Mouse (Mus musculus): Measurements from ENCODE around the gene Scrn3. TPM values are rescaled to one million over a fixed set of nuclear protein-coding genes. Genes with fewer than 3 reads are reported as not detected.

The Scrn3 gene
- polyA plus RNA-seq, 1 experiment from 2014 or later, result 15.9 TPM

DNA sequence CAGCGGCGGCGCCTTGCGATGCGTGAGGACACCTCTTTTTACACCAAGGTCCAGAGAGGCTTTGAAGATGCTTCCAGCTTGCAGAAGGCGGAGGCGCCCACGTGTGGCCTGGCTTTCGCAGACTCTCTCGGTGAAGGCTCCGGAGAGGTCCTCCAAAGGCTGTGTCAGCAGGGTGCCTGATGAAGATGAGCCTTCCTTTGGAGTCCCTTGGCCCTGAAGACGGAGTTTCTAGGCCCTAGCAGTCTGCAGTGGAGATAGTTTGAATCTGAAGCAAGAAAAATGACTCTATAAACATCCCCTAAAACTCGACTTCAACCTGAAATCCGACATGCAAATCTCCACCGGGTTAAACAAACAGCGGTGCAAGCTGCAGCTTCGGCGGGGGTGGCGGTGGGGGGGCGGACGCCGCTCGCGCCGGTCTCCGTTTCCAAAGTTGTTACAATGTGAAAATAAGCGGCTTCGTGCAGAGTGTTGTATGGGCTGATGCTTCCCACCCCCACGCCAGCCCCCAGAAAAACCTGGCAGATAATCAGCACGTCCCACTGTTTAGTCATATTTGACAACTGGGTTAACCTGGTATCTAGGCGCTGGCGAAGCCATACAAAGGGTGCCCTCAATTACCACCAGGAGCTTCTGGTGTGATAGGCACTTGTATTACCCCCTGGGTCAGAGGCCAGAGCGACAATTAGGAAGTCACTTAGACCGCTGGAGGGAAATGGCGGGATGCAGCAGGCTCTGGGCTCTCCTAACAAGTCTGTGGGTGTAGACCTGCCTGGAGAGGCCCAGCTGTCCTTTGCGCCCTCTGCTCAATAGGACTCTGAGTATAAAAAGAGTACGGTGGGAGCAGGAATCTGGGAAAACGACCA lies 41.6 kb upstream of the Scrn3 start:
- ATAC-seq (replicated peaks; ENCODE audit: low FRiP score, low read depth) (no peak), DNase-seq (ENCODE audit: low spot score) (peak; percentile 36)
- Histone ChIP-seq H3K36me3 (ENCODE audit: insufficient read depth, low read length) (no peaks in the 10 kb centered on the region), H3K27me3 (ENCODE audit: insufficient read depth, low read length) (peaks cover 78% of the 10 kb centered on the region), H3K4me3 (replicated peaks; ENCODE audit: low read depth, low read length) (no peak overlapping the region), H3K9me3 (replicated peaks; ENCODE audit: low read length) (no peaks in the 10 kb centered on the region), H3K4me1 (replicated peaks; ENCODE audit: insufficient read depth, low read length) (peaks cover 25% of the 10 kb centered on the region), H3K9ac (ENCODE audit: low read depth, low read length) (no peak overlapping the region), H3K27ac (no peak overlapping the region), H3K4me2 (ENCODE audit: low read length) (no peak overlapping the region; the same call in 1 of the 2 replicates)
- 0 out of 2 replicates have a peak, but pooled peaks have one; percentile 30 for TF ChIP-seq CTCF (IDR thresholded peaks at IDR 0.05; ENCODE audit: low read depth)
- 2% methylated on average over 38 of the region's 38 CpGs for WGBS

DNA sequence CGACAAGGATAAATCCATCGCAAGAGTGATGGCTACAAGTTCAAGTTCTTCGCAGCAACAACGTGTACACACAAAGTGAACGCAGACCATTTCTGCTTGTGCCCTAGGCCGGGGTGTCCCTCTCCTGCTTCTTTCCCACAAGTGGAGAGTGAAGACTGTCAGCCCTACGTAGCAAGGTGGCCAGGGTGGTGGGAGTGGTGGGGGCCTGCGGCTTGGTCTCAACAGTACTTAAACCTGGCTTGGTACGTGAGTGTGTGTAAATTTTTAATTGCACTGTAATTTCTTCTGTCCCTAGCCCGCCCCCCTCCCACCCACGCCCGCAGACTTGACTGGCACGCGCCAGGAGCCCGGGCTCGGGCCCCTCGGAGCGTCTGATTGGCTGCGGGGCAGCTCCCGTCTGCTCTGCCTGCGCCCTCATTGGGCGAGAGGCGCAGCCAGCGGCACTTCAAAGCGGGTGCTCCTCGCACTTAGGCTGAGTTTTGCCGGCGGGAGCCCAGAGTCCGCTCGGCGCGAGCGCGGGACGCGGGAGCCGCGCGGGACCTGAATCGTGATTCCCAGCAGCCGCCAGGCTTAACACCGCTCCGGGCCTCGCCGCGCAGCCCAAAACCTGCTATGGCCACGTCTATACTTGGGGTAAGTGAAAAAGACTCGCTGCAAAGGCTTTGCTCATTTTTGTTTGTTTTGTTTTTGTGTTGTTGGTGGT lies 40.8 kb upstream of the Scrn3 start, which contains the start of gene Sp9:
Gene Sp9, plus strand, starts transcription at position 467 of the 703 bp plus-strand sequence.
- H3K4me3 ChIP-seq (replicated peaks; ENCODE audit: low read depth, low read length), result peak within 1 kb of the TSS; percentile 35
- H3K9me3 ChIP-seq (replicated peaks; ENCODE audit: low read length), result no peaks in the 10 kb centered on the region
- peak; percentile 48 for DNase-seq (ENCODE audit: low spot score)
- H3K4me2 ChIP-seq (ENCODE audit: low read length), result peak within 1 kb of the TSS; percentile 61
- H3K27ac ChIP-seq, result no peak within 1 kb of the TSS
- WGBS, result 1% methylated on average over 48 of the region's 48 CpGs
- no peak for ATAC-seq (replicated peaks; ENCODE audit: low FRiP score, low read depth)
- H3K27me3 ChIP-seq (ENCODE audit: insufficient read depth, low read length), result peaks cover 77% of the 10 kb centered on the region
- peaks cover 25% of the 10 kb centered on the region for H3K4me1 ChIP-seq (replicated peaks; ENCODE audit: insufficient read depth, low read length)
- TF ChIP-seq CTCF (IDR thresholded peaks at IDR 0.05; ENCODE audit: low read depth), result no peak
- no peaks in the 10 kb centered on the region for H3K36me3 ChIP-seq (ENCODE audit: insufficient read depth, low read length)
- no peak within 1 kb of the TSS for H3K9ac ChIP-seq (ENCODE audit: low read depth, low read length)

DNA sequence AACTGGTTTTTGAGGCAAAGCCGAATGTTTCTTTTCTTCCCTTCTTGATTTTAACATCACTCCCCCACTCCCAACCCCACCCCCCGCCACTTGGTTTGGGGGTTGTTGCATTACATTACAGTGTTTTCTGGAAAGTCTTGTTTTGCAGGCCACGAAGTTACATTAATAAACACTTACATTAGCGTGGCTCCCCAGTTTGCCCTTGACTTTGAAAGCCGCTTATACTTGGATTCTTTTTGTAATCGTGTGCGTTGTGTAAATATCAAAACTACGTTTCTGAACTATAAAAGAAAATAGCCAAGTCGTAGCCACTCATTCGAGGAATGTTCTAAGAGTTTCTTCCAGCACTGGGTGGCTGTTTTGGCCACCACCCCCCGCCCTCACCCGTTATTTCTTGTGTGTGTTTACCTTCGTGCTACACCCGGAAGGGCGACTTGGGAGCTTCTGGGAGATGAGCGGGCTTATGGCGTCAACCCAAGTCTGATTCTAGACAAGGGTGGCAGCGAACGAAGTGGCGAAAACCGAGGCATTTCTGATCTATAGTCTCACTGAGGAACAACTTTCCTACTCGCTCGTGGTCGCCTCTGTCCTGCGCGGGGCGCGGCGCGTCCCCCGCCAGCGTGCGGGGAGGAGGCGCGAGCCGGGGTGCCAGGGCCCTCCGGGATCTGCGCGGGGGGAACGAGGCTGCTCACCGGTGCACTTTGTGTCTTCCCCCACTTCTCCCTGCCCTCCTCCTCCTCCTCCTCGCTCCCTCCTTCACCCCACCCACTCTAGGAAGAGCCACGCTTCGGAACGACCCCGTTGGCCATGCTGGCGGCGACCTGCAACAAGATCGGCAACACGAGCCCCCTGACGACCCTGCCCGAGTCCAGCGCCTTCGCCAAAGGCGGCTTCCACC lies 39.8 kb upstream of the Scrn3 start:
- Histone ChIP-seq H3K9me3 (replicated peaks; ENCODE audit: low read length) (no peaks in the 10 kb centered on the region), H3K27me3 (ENCODE audit: insufficient read depth, low read length) (peaks cover 73% of the 10 kb centered on the region), H3K4me2 (ENCODE audit: low read length) (peak overlapping the region; percentile 61), H3K27ac (no peak overlapping the region), H3K4me3 (replicated peaks; ENCODE audit: low read depth, low read length) (peak overlapping the region; percentile 35), H3K36me3 (ENCODE audit: insufficient read depth, low read length) (no peaks in the 10 kb centered on the region), H3K4me1 (replicated peaks; ENCODE audit: insufficient read depth, low read length) (peaks cover 25% of the 10 kb centered on the region), H3K9ac (ENCODE audit: low read depth, low read length) (no peak overlapping the region)
- TF ChIP-seq CTCF (IDR thresholded peaks at IDR 0.05; ENCODE audit: low read depth), result no peak
- ATAC-seq (replicated peaks; ENCODE audit: low FRiP score, low read depth) (no peak), DNase-seq (ENCODE audit: low spot score) (peak; percentile 26)
- WGBS, result 2% methylated on average over 52 of the region's 55 CpGs

DNA sequence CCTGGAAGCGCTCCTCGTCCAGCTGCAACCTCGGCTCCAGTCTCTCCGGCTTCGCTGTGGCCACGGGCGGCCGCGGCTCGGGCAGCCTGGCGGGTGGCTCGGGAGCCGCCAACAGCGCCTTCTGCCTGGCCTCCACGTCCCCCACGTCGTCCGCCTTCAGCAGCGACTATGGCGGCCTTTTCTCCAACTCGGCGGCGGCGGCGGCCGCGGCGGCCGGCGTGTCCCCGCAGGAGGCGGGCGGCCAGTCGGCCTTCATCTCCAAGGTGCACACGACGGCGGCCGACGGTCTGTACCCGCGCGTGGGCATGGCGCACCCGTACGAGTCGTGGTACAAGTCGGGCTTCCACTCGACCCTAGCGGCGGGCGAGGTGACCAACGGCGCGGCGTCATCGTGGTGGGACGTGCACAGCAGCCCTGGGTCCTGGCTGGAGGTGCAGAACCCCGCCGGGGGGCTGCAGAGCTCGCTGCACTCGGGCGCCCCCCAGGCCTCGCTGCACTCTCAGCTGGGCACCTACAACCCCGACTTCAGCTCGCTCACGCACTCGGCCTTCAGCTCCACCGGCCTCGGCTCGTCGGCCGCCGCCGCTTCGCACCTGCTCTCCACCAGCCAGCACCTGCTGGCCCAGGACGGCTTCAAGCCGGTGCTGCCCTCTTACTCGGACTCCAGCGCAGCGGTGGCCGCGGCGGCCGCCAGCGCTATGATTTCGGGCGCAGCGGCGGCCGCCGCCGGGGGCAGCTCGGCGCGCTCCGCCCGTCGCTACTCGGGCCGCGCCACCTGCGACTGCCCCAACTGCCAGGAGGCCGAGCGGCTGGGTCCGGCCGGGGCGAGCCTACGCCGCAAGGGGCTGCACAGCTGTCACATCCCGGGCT lies 38.9 kb upstream of the Scrn3 start:
- ATAC-seq (replicated peaks; ENCODE audit: low FRiP score, low read depth), result peak; percentile 54; the same call in 1 of the 2 replicates
- under 1% methylated on average over 107 of the region's 110 CpGs for WGBS
- H3K4me1 ChIP-seq (replicated peaks; ENCODE audit: insufficient read depth, low read length), result peaks cover 25% of the 10 kb centered on the region

DNA sequence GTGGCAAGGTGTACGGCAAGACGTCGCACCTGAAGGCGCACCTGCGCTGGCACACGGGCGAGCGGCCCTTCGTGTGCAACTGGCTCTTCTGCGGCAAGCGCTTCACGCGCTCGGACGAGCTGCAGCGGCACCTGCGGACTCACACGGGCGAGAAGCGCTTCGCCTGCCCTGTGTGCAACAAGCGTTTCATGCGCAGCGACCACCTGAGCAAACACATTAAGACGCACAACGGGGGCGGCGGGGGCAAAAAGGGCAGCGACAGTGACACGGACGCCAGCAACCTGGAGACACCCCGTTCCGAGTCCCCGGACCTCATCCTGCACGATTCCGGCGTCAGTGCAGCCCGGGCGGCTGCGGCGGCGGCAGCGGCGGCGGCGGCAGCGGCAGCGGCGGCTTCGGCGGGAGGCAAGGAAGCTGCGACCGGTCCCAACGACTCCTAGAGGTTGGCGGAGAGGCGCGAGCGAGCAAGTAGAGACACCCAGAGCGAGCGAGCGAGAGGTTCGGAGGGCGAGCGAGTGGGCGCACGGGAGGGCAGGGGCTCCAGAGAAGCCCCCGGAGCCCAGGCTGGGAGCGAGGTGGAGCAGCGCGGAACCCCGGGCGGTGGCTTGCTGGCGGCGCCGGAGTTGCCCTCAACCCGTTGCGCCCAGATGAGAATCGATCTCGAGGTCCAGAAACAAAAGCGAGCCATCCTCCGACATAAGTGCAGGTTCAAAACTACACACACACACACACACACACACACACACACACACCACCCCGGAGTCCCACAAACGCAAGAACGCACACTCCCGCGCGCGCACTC lies 38.1 kb upstream of the Scrn3 start:
- peak overlapping the region; percentile 35 for H3K4me3 ChIP-seq (replicated peaks; ENCODE audit: low read depth, low read length)
- under 1% methylated on average over 87 of the region's 88 CpGs for WGBS
- ATAC-seq (replicated peaks; ENCODE audit: low FRiP score, low read depth) (no peak), DNase-seq (ENCODE audit: low spot score) (peak; percentile 41)
- no peak for TF ChIP-seq CTCF (IDR thresholded peaks at IDR 0.05; ENCODE audit: low read depth)
- H3K4me1 ChIP-seq (replicated peaks; ENCODE audit: insufficient read depth, low read length), result peaks cover 29% of the 10 kb centered on the region
- no peaks in the 10 kb centered on the region for H3K36me3 ChIP-seq (ENCODE audit: insufficient read depth, low read length)
- peaks cover 72% of the 10 kb centered on the region for H3K27me3 ChIP-seq (ENCODE audit: insufficient read depth, low read length)
- H3K9me3 ChIP-seq (replicated peaks; ENCODE audit: low read length), result no peaks in the 10 kb centered on the region
- H3K4me2 ChIP-seq (ENCODE audit: low read length), result peak overlapping the region; percentile 61
- no peak overlapping the region for H3K27ac ChIP-seq
- H3K9ac ChIP-seq (ENCODE audit: low read depth, low read length), result no peak overlapping the region

More for the DNA sequence above, 38.9 kb upstream of the Scrn3 start:
- H3K9me3 ChIP-seq (replicated peaks; ENCODE audit: low read length), result no peaks in the 10 kb centered on the region
- peak; percentile 25 for DNase-seq (ENCODE audit: low spot score)
- no peak overlapping the region for H3K9ac ChIP-seq (ENCODE audit: low read depth, low read length)
- no peaks in the 10 kb centered on the region for H3K36me3 ChIP-seq (ENCODE audit: insufficient read depth, low read length)
- H3K27ac ChIP-seq, result no peak overlapping the region
- peak overlapping the region; percentile 35 for H3K4me3 ChIP-seq (replicated peaks; ENCODE audit: low read depth, low read length)
- no peak for TF ChIP-seq CTCF (IDR thresholded peaks at IDR 0.05; ENCODE audit: low read depth)
- H3K27me3 ChIP-seq (ENCODE audit: insufficient read depth, low read length), result peaks cover 72% of the 10 kb centered on the region
- H3K4me2 ChIP-seq (ENCODE audit: low read length), result peak overlapping the region; percentile 61
